Mouse (Mus musculus): ENCODE data around the gene Mtfr2.

DNA sequence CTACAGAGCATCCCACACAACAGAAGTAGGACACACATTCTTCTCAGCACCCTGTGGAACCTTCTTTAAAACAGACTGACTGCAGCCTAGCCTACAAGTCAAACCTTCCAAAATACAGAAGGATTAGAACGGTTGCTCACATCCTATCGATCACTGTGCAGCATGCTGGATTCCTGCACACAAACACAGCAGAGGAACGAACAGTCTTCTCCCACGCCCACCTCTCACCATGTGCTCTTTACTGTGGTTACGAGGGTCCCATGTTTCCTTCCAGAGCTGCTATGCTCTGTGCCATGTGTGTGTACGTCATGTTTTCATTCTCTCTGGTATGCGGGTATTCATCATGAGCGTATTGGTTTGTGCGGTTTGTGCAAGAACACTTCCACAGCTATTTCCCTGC is 30.1 kb downstream of the Mtfr2 start:
- TF ChIP-seq POLR2A (IDR thresholded peaks at IDR 0.05; ENCODE audit: borderline replicate concordance, insufficient read depth, low read length) = no peak
- no peak for TF ChIP-seq CTCF (IDR thresholded peaks at IDR 0.05; ENCODE audit: borderline replicate concordance, insufficient read depth, low read depth, low read length)
